Mouse (Mus musculus): ENCODE data around the gene Rfx3. TPM values are rescaled to one million over a fixed set of nuclear protein-coding genes. Genes with fewer than 3 reads are reported as not detected.

Rfx3 gene
- total and polyA plus RNA-seq, 3 experiments = 0.76 to 1.4 (median 1.2) TPM

DNA sequence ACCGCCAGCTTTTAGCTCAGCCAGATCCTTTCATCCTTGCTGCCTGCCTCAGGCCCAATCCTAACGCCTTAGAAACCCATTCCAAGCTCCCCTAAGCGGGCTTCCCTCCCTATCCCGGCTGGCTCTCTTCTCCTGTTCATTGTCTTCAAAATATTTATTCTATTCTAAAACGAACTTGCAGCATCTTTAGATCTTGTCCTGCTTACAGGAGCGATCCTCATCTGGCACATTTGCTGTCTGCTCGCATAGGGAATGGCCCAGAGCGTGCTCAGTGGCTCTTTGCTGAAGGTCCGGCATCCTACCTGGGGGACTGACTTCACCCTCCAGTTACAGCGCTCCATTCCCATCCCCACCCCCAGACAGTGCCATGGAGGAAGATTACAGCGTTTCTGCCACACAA is 292.0 kb downstream of the Rfx3 start:
- H3K9me3 ChIP-seq (replicated peaks; ENCODE audit: low read length) = no peaks in the 10 kb centered on the region
- H3K27me3 ChIP-seq (replicated peaks) = no peaks in the 10 kb centered on the region
- dilution Hi-C loops (cut with MboI; ENCODE audit: extremely low pct_ligation_motif_present, extremely low pct_unique_long_range_greater_than_20kb, low sequenced_read_pairs) = no loop called here
- no peaks in the 10 kb centered on the region for H3K79me2 ChIP-seq (replicated peaks; ENCODE audit: control insufficient read depth, extremely low read depth, insufficient read depth, poor library complexity, severe bottlenecking)
- H3K4me1 ChIP-seq (ENCODE audit: control insufficient read depth in 1 of 2, insufficient read depth in 2 of 2) = no peaks in the 10 kb centered on the region
- H3K4me2 ChIP-seq (ENCODE audit: insufficient read depth, low read depth, poor library complexity, severe bottlenecking) = no peak overlapping the region
- no peak for TF ChIP-seq NRF1 (IDR thresholded peaks at IDR 0.05; ENCODE audit: low read depth, low read length)
- TF ChIP-seq SMC3 (IDR thresholded peaks at IDR 0.05; ENCODE audit: low read depth, low read length) = no peak
- no peak for TF ChIP-seq ZC3H11A (IDR thresholded peaks at IDR 0.05; ENCODE audit: low read depth, low read length)
- TF ChIP-seq CHD1 (IDR thresholded peaks at IDR 0.05; ENCODE audit: low read depth, low read length) = no peak
- TF ChIP-seq SIN3A (IDR thresholded peaks at IDR 0.05; ENCODE audit: low read length) = no peak
- TF ChIP-seq MAFK (IDR thresholded peaks at IDR 0.05; ENCODE audit: insufficient replicate concordance, low read length) = no peak
- no peak overlapping the region for H3K27ac ChIP-seq (ENCODE audit: insufficient read depth, low read depth)
- H3K36me3 ChIP-seq (replicated peaks in 1 of 2; ENCODE audit: control insufficient read depth in 1 of 2, insufficient read depth in 1 of 2, low read length in 1 of 2) = no peaks in the 10 kb centered on the region
- H3K4me3 ChIP-seq (replicated peaks in 1 of 3; ENCODE audit: low read depth in 2 of 3, low read length in 2 of 3, poor library complexity in 1 of 3) = no peak overlapping the region
- no peak for DNase-seq (ENCODE audit: extremely low read depth)
- no peak overlapping the region for H3K9ac ChIP-seq (ENCODE audit: insufficient read depth, low read depth)
- in situ Hi-C loops (cut with MboI; ENCODE audit: low pct_ligation_motif_present, low pct_unique_long_range_greater_than_20kb, low sequenced_read_pairs) = no loop called here

DNA sequence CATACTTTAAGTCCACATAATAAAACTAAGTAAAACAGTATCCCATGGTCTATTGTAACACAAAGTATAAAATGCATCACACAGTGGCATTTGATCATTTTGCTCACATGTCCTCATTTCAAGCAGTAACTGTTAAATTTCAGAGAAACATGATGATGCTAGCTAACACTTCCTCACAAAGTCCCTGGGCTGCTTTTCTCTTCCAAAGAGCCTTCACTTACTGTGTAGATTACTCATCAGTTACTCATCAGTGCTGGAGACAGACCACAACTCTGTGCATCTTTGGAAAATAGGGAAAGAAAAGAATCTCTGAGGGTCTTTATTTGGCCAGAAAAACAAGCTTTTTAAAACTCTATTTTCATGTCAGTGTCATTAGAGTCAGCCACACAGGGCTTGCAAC is 294.7 kb downstream of the Rfx3 start:
- no peaks in the 10 kb centered on the region for H3K79me2 ChIP-seq (replicated peaks; ENCODE audit: control insufficient read depth, extremely low read depth, insufficient read depth, poor library complexity, severe bottlenecking)
- no peak for DNase-seq (ENCODE audit: extremely low read depth)
- dilution Hi-C loops (cut with MboI; ENCODE audit: extremely low pct_ligation_motif_present, extremely low pct_unique_long_range_greater_than_20kb, low sequenced_read_pairs) (no loop called here), in situ Hi-C loops (cut with MboI; ENCODE audit: low pct_ligation_motif_present, low pct_unique_long_range_greater_than_20kb, low sequenced_read_pairs) (no loop called here)
- H3K4me1 ChIP-seq (ENCODE audit: control insufficient read depth in 1 of 2, insufficient read depth in 2 of 2) = no peaks in the 10 kb centered on the region
- H3K4me3 ChIP-seq (replicated peaks in 1 of 3; ENCODE audit: low read depth in 2 of 3, low read length in 2 of 3, poor library complexity in 1 of 3) = no peak overlapping the region
- H3K4me2 ChIP-seq (ENCODE audit: insufficient read depth, low read depth, poor library complexity, severe bottlenecking) = no peak overlapping the region
- H3K27me3 ChIP-seq (replicated peaks) = no peaks in the 10 kb centered on the region
- no peaks in the 10 kb centered on the region for H3K36me3 ChIP-seq (replicated peaks in 1 of 2; ENCODE audit: control insufficient read depth in 1 of 2, insufficient read depth in 1 of 2, low read length in 1 of 2)
- no peak for TF ChIP-seq CHD1 (IDR thresholded peaks at IDR 0.05; ENCODE audit: low read depth, low read length)
- TF ChIP-seq ZNF384 (IDR thresholded peaks at IDR 0.05; ENCODE audit: low read depth, low read length) = no peak
- no peak for TF ChIP-seq SIN3A (IDR thresholded peaks at IDR 0.05; ENCODE audit: low read length)
- TF ChIP-seq MXI1 (IDR thresholded peaks at IDR 0.05; ENCODE audit: low read depth, low read length) = no peak
- TF ChIP-seq TBP (conservative IDR thresholded peaks at IDR 0.05; ENCODE audit: low read depth, low read length) = no peak
- no peak for TF ChIP-seq GABPA (IDR thresholded peaks at IDR 0.05; ENCODE audit: insufficient replicate concordance, low read depth, low read length)
- no peak for TF ChIP-seq JUND (conservative IDR thresholded peaks at IDR 0.05; ENCODE audit: low read depth, low read length)
- no peak for TF ChIP-seq E2F4 (IDR thresholded peaks at IDR 0.05; ENCODE audit: insufficient replicate concordance, low read depth, low read length)
- TF ChIP-seq JUN (IDR thresholded peaks at IDR 0.05; ENCODE audit: insufficient read depth, low read depth, low read length) = no peak
- H3K9me3 ChIP-seq (replicated peaks; ENCODE audit: low read length) = no peaks in the 10 kb centered on the region
- H3K27ac ChIP-seq (ENCODE audit: insufficient read depth, low read depth) = no peak overlapping the region
- no peak overlapping the region for H3K9ac ChIP-seq (ENCODE audit: insufficient read depth, low read depth)

Measured in CH12.LX (cell line).